Mouse (Mus musculus) WW6 (cell line): Measurements from ENCODE around the gene Ddn.
A peak's percentile ranks its signal among the peaks of the same experiment; 100 is the strongest.

Source experiments
- DNase-seq: peaks from one replicate; pipeline ENCODE4 v3.0.0-alpha.2; 2013; ENCODE audit warnings: low read depth, low spot score

The Ddn gene

GRCm38 (mm10) chr15:98775533-98775932 lies 33.8 kb downstream of the Ddn start:
- no peak for DNase-seq

- no peak for DNase-seq
These were observed 35.2 kb downstream of the Ddn start for GRCm38 (mm10) chr15:98774096-98774495.

- no peak for DNase-seq
These were observed 36.6 kb downstream of the Ddn start for GRCm38 (mm10) chr15:98772511-98773211.

- DNase-seq = no peak
These were observed 37.4 kb downstream of the Ddn start for GRCm38 (mm10) chr15:98771813-98772425.

- DNase-seq = no peak
These were observed 41.0 kb downstream of the Ddn start for GRCm38 (mm10) chr15:98768259-98768658.

GRCm38 (mm10) chr15:98765929-98766328 lies 43.4 kb downstream of the Ddn start:
- no peak for DNase-seq

- peak; percentile 89 for DNase-seq
These were observed 46.4 kb downstream of the Ddn start, which contains the start of gene Arf3 for GRCm38 (mm10) chr15:98762670-98763529. Arf3 (minus strand) TSS chr15:98763214.

- no peak for DNase-seq
These were observed 47.1 kb downstream of the Ddn start for GRCm38 (mm10) chr15:98762201-98762621.

GRCm38 (mm10) chr15:98754125-98754524 lies 55.2 kb downstream of the Ddn start:
- DNase-seq = no peak
